Mouse (Mus musculus) embryonic facial prominence, embryonic 11.5 days (tissue): ENCODE measurements at regions not wholly inside any gene's neighbourhood (a gene's known extent, or its start where the extent isn't known, plus 50 kb on each side); places are given as distances from the start of the nearest gene placed in this dataset.

Source experiments
- ATAC-seq: fragments of 200-750 bp; cut with Nextera tagmentation; replicated peaks from 2 replicates; pipeline ENCODE4 v1.8.0; 2017; ENCODE audit warnings: low read depth; ENCODE audit not compliant: insufficient number of reproducible peaks, low FRiP score, low TSS enrichment
- DNase-seq: peaks from one replicate; pipeline ENCODE4 v3.0.0-alpha.2; 2015; ENCODE audit warnings: low spot score
- H3K27ac ChIP-seq: fragments of 300-500 bp; sonication (generic); replicated peaks from 2 replicates; pipeline ENCODE4 v1.5.1; 2014; ENCODE audit warnings: mild to moderate bottlenecking, low read depth, low read length, control low read depth
- H3K27me3 ChIP-seq: fragments of 300-500 bp; sonication (generic); 2 replicates; pipeline ENCODE4 v1.6.1; 2014; ENCODE audit warnings: mild to moderate bottlenecking, low read length, moderate library complexity, mixed read lengths; ENCODE audit not compliant: control insufficient read depth, insufficient read depth
- H3K36me3 ChIP-seq: fragments of 300-500 bp; sonication (generic); replicated peaks from 2 replicates; pipeline ENCODE4 v1.6.1; 2014; ENCODE audit warnings: low read depth, mild to moderate bottlenecking, low read length, moderate library complexity, mixed read lengths; ENCODE audit not compliant: control insufficient read depth, insufficient read depth
- H3K4me1 ChIP-seq: fragments of 300-500 bp; sonication (generic); 2 replicates; pipeline ENCODE4 v1.6.1; 2014; ENCODE audit warnings: low read length, mixed read lengths; ENCODE audit not compliant: control insufficient read depth, insufficient read depth
- H3K4me2 ChIP-seq: fragments of 300-500 bp; sonication (generic); 2 replicates; pipeline ENCODE4 v1.6.1; 2014; ENCODE audit warnings: low read depth, mild to moderate bottlenecking, control low read depth, low read length, moderate library complexity
- H3K4me3 ChIP-seq: fragments of 300-500 bp; sonication (generic); 2 replicates; pipeline ENCODE4 v1.5.1; 2014; ENCODE audit warnings: low read depth, low read length, control low read depth
- H3K9ac ChIP-seq: fragments of 300-500 bp; sonication (generic); replicated peaks from 2 replicates; pipeline ENCODE4 v1.6.1; 2014; ENCODE audit warnings: mild to moderate bottlenecking, control low read depth, low read length
- H3K9me3 ChIP-seq: fragments of 300-500 bp; sonication (generic); replicated peaks from 2 replicates; pipeline ENCODE4 v1.6.1; 2016; ENCODE audit warnings: mild to moderate bottlenecking, low read length, inconsistent platforms, mixed read lengths; ENCODE audit not compliant: control insufficient read depth
- WGBS: fragments of 180-500 bp; shearing (Covaris S2); extraction: QIAGEN DNeasy Blood & Tissue Kit; methylation state at CpG from one replicate; pipeline ENCODE4 v1.1.7; 2014; 5-methylcytosine and 5-hydroxymethylcytosine counted together

DNA sequence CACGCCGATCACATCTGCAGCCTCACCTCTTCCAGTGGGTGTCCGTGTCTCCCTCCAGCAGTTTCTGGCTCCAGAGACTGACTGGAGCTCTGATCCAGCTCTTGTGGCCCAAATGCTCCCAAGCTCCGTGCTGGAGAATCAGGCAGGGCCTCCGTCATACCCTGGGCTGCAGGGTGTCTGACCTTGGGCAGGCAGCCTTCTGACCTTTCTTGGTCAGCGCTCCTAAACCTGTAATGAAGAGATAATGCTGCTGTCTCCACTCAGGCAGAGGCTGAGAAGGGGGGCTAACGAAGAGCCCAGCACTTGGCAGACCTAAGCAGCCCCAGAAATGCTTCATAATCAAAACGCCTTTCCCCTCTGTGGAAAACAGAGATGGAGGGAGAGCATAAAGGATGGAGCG lies 89.9 kb upstream of the Mef2a start:
- no peaks in the 10 kb centered on the region for H3K4me1 ChIP-seq
- no peak for DNase-seq
- no peaks in the 10 kb centered on the region for H3K27me3 ChIP-seq
- 46% methylated on average over 9 of the region's 9 CpGs for WGBS
- no peak overlapping the region for H3K4me3 ChIP-seq
- no peak overlapping the region for H3K9ac ChIP-seq
- H3K27ac ChIP-seq = no peak overlapping the region
- H3K4me2 ChIP-seq = no peak overlapping the region
- H3K9me3 ChIP-seq = no peaks in the 10 kb centered on the region
- ATAC-seq = no peak
- no peaks in the 10 kb centered on the region for H3K36me3 ChIP-seq

DNA sequence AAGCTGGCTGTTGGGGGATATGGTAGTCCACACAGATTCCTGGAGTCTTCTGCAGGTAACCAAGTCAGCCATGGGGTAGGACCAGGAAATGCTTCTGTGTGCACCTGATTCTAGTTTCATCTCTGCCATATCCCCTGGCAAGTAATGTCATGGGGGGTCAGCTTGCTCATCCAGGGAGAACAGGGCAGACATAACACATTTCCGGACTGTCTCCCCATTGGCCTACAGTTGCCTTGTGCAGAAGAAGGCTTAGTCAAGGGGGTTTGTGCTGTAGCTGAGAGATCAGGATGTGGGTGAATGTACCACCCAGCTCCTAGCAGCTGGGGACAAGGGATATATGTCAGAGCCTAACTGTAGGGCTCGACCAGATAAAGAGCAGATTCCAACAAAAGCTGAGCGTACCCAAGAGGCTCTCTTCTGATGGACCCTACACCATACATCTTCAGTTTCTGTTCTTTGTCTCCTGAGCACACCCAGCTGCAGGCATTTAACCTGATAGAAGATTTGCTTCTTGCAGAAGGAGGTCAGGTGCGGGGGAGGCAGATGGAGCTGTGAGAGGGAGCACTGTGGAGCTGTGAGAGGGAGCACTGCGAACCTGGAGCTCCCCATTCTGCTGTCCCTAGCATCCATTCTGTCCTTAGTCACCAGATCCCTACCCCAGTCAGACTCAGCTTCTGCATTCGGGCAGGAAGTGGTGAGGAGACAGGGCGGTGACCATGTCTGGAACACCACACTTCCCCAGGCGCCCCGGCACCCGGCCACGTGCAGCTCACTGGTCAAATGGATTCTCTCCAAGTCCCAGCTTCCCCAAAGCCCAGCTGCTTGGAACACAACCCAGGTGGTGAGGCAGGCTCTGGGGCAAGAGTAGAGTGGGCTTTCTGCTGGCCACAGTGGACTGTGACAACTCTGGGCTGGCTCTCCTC lies 88.9 kb upstream of the Mef2a start:
- Histone ChIP-seq H3K9me3 (no peaks in the 10 kb centered on the region), H3K4me2 (no peak overlapping the region), H3K36me3 (no peaks in the 10 kb centered on the region), H3K9ac (no peak overlapping the region), H3K27me3 (no peaks in the 10 kb centered on the region), H3K4me1 (no peaks in the 10 kb centered on the region), H3K27ac (no peak overlapping the region), H3K4me3 (no peak overlapping the region)
- DNase-seq = no peak
- ATAC-seq = no peak
- whole genome bisulfite sequencing = 78% methylated on average over 11 of the region's 11 CpGs

DNA sequence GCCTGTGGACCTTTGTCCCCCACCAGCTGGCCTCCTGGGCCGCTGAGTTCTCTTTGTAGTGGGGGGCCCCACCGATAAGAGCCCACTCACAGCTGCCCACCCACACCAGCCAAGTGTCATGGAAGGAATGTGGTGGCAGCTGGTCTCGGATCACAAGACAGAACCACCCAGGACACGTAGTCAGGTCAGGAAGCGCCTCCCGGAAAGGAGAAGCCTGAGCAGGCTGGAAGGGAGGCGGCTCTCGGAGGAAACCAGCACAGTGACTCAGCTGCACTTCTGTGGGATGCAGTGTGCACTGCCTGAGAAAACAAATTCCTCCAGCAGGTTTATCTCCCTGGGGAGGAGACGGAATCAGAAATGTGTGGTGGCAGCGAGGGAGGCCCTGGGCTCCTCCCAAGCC lies 87.2 kb upstream of the Mef2a start:
- DNase-seq (no peak), ATAC-seq (no peak)
- Histone ChIP-seq H3K27me3 (no peaks in the 10 kb centered on the region), H3K27ac (no peak overlapping the region), H3K36me3 (no peaks in the 10 kb centered on the region), H3K4me3 (no peak overlapping the region), H3K4me1 (no peaks in the 10 kb centered on the region), H3K4me2 (no peak overlapping the region), H3K9ac (no peak overlapping the region), H3K9me3 (no peaks in the 10 kb centered on the region)
- WGBS = 76% methylated on average over 10 of the region's 10 CpGs

DNA sequence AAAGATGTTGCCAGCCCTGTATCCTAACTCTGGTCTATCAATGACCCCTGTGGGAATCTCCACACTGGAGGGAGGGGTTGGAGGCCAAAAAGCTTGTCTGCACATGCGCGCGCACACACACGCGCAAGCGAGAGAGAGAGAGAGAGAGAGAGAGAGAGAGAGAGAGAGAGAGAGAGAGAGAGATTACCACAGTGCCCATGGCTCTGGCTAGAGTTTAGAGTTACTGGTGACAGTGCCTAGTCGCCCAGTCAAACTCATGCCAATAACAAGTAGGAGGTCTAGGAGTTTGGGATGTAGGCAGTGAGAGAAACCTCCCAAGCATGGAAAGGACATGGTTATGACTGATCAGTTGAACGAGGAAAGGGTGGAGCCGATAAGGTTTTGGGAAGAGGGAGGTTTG lies 86.6 kb upstream of the Mef2a start:
- Histone ChIP-seq H3K27ac (no peak overlapping the region), H3K27me3 (no peaks in the 10 kb centered on the region), H3K9ac (no peak overlapping the region), H3K36me3 (no peaks in the 10 kb centered on the region), H3K4me1 (no peaks in the 10 kb centered on the region), H3K9me3 (no peaks in the 10 kb centered on the region), H3K4me3 (no peak overlapping the region), H3K4me2 (no peak overlapping the region)
- WGBS = 96% methylated on average over 9 of the region's 9 CpGs
- no peak for DNase-seq
- no peak for ATAC-seq

DNA sequence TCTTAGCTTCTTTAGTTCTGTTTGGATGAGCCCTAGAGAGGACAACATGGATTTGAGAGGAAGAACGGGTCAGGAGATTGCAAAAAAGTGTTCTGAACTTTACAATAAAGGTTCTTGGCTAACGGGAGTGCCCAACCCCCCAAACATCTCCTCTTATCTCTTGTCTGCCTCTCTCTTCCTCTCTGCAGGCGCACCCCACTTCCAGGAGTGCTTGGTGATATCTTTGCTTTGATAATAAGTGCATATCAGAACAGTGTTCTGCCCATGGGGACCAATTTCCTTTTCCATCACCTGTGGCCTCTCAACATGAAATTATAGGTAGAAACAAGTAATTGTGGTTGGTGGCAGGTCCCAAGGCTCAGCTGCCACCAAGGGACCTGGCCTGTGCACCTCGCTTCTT lies 86.0 kb upstream of the Mef2a start:
- WGBS = 81% methylated on average over 4 of the region's 4 CpGs

DNA sequence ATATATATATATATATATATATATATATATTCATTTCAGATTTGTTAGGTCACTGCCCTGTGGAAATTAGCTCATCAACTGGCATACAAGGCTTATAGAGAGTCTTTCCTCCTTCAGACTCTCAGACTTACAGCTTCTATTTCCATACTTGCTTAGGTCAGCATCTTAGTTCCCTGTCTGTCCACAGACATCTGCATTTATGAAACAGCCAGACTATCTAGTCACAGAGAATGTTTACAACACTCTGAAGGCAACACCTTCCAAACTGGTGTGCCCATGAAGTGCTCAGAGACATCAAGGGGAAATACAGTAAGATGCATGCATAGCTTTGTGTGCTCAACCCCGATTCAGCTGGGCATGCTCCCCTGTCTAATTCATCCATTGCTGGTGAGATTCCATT lies 85.2 kb upstream of the Mef2a start:
- Histone ChIP-seq H3K9ac (no peak overlapping the region), H3K36me3 (no peaks in the 10 kb centered on the region), H3K9me3 (no peaks in the 10 kb centered on the region), H3K4me1 (no peaks in the 10 kb centered on the region), H3K4me3 (no peak overlapping the region), H3K27me3 (no peaks in the 10 kb centered on the region), H3K4me2 (no peak overlapping the region), H3K27ac (no peak overlapping the region)
- ATAC-seq = no peak
- no peak for DNase-seq
- 89% methylated on average over 1 of the region's 1 CpGs for WGBS

More for the DNA sequence above, 86.0 kb upstream of the Mef2a start:
- H3K4me3 ChIP-seq = no peak overlapping the region
- H3K27ac ChIP-seq = no peak overlapping the region
- no peaks in the 10 kb centered on the region for H3K27me3 ChIP-seq
- no peaks in the 10 kb centered on the region for H3K36me3 ChIP-seq
- H3K9ac ChIP-seq = no peak overlapping the region
- no peak overlapping the region for H3K4me2 ChIP-seq
- no peaks in the 10 kb centered on the region for H3K4me1 ChIP-seq
- ATAC-seq (no peak), DNase-seq (no peak)
- no peaks in the 10 kb centered on the region for H3K9me3 ChIP-seq

DNA sequence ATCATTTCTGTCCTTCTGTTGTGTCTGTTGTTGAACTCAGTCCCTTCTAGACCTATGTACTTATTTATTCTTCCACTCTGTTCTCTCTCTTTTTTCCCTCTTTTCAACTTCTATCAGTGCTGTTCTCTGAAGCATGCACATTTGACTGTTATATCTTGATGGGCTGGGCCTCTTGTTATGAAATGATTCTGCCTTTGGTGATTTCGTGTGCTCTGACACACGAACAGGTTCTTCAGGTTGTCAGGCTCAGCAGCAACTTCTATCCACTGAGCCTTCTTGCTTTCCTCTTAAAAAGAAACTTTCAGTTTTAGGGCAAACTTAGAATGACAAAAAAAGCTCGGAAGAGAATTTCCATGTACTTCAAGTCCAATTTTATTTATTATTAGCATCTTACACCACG lies 83.4 kb upstream of the Mef2a start:
- Histone ChIP-seq H3K4me2 (no peak overlapping the region), H3K9me3 (no peaks in the 10 kb centered on the region), H3K27me3 (no peaks in the 10 kb centered on the region), H3K27ac (no peak overlapping the region), H3K36me3 (no peaks in the 10 kb centered on the region), H3K4me1 (no peaks in the 10 kb centered on the region), H3K4me3 (no peak overlapping the region), H3K9ac (no peak overlapping the region)
- WGBS = 93% methylated on average over 4 of the region's 4 CpGs
- no peak for DNase-seq
- ATAC-seq = no peak

DNA sequence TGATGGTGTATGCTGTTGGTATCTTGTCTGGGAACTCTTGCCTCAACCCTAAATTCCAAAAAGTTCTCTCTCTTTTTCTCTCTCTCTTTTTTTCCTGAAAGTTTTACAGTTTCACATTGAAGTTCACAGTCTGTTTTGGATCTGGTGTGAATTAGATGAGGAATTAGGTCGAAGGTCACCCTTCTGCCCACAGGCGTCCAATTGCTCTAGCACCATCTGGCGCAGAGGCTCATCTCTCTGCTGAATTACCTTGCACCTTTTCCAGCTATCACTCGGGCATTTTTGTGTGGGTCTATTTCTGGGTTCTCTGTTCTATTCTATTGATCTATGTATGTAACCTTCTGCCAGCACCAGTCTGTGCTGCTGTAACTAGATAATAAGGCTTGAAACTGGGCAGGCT lies 81.8 kb upstream of the Mef2a start:
- Histone ChIP-seq H3K4me3 (no peak overlapping the region), H3K4me1 (no peaks in the 10 kb centered on the region), H3K9me3 (no peaks in the 10 kb centered on the region), H3K9ac (no peak overlapping the region), H3K27me3 (no peaks in the 10 kb centered on the region), H3K36me3 (no peaks in the 10 kb centered on the region), H3K4me2 (no peak overlapping the region), H3K27ac (no peak overlapping the region)
- ATAC-seq = no peak
- WGBS = 31% methylated on average over 4 of the region's 4 CpGs
- peak; percentile 40 for DNase-seq
